Mouse (Mus musculus): ENCODE measurements at regions not wholly inside any gene's neighbourhood (a gene's known extent, or its start where the extent isn't known, plus 50 kb on each side); places are given as distances from the start of the nearest gene placed in this dataset.

DNA sequence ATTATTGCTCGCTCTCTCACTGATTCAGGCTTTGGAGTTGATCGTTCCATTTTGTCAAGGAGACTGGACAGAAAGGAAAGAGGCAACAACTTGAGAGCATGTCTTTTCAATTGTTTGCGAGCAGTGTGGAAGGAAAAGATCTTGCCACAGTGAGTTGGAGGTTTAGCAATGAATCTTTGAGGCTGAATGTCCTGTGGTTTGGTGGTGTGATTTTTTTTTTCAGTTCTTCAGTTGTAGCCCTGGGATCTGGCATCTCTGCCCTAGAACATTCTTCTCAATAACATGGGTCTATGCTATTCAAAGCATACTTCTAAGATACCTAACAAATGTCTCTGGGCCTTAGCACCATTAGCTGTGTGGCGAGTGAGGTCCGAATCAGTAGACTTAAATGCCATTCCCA is 189.6 kb upstream of the Trib2 start:
- TF ChIP-seq CTCF (conservative IDR thresholded peaks at IDR 0.05; ENCODE audit: insufficient read depth, insufficient read length, low read depth, low read length) (no peak), POLR2A (IDR thresholded peaks at IDR 0.05; ENCODE audit: low read depth, low read length) (no peak)

Data from kidney, adult 2 months (tissue).